ENCODE assay signal across 8 mouse cellular contexts in genomic region chr1:42490856-42491643, GRCm38 (mm10).
DNase-seq lines count a peak whose midpoint lies in the region; ATAC-seq and TF ChIP-seq lines count a peak whose summit lies in the region.

No protein-coding gene starts in this region.

- peak; percentile 70 for DNase-seq in embryo, embryonic 11 days
- DNase-seq in adrenal gland, postnatal 36 days: no peak
- no peak for DNase-seq in layer of hippocampus, adult 11-12 months (ENCODE audit: low spot score)
- DNase-seq in adipocyte (ENCODE audit: low spot score): no peak
- DNase-seq in thymus, postnatal 36 days: no peak

- WGBS in intestine, embryonic 15.5 days: 25% methylated on average over 11 of the region's 11 CpGs
- 27% methylated on average over 11 of the region's 11 CpGs for WGBS in liver, embryonic 15.5 days (ENCODE audit: insufficient replicate concordance)

- H3K9ac ChIP-seq in intestine, embryonic 15.5 days: peak overlapping the region; percentile 19; the same call in 1 of the 2 replicates
- no peak overlapping the region for H3K9ac ChIP-seq in liver, embryonic 15.5 days

- H3K4me1 ChIP-seq in E14TG2a.4 (replicated peaks; ENCODE audit: low read depth, low read length): peaks cover 7% of the 10 kb centered on the region
- peaks cover 11% of the 10 kb centered on the region for H3K4me1 ChIP-seq in intestine, embryonic 15.5 days (replicated peaks)
- no peaks in the 10 kb centered on the region for H3K4me1 ChIP-seq in liver, embryonic 15.5 days (replicated peaks)

- peaks cover 6% of the 10 kb centered on the region; the same call in 1 of the 2 replicates for H3K9me3 ChIP-seq in E14TG2a.4 (ENCODE audit: low read length)
- no peaks in the 10 kb centered on the region for H3K9me3 ChIP-seq in intestine, embryonic 15.5 days
- no peaks in the 10 kb centered on the region for H3K9me3 ChIP-seq in liver, embryonic 15.5 days (replicated peaks)

- no peaks in the 10 kb centered on the region for H3K36me3 ChIP-seq in E14TG2a.4 (ENCODE audit: insufficient read depth, low read length)
- H3K36me3 ChIP-seq in intestine, embryonic 15.5 days: no peaks in the 10 kb centered on the region
- H3K36me3 ChIP-seq in liver, embryonic 15.5 days (replicated peaks): no peaks in the 10 kb centered on the region

- peak overlapping the region; percentile 33 for H3K27ac ChIP-seq in intestine, embryonic 15.5 days
- no peak overlapping the region for H3K27ac ChIP-seq in liver, embryonic 15.5 days (replicated peaks)

- peak overlapping the region; percentile 63 for H3K4me2 ChIP-seq in intestine, embryonic 15.5 days (replicated peaks)
- peak overlapping the region; percentile 36 for H3K4me2 ChIP-seq in liver, embryonic 15.5 days

- TF ChIP-seq CTCF in E14TG2a.4 (conservative IDR thresholded peaks at IDR 0.05; ENCODE audit: low read length): no peak

- peak; percentile 86 for ATAC-seq in intestine, embryonic 15.5 days
- peak; percentile 52 for ATAC-seq in liver, embryonic 15.5 days (ENCODE audit: insufficient read depth)

- peak overlapping the region; percentile 74 for H3K4me3 ChIP-seq in E14TG2a.4 (replicated peaks; ENCODE audit: low read length)
- H3K4me3 ChIP-seq in intestine, embryonic 15.5 days (replicated peaks): peak overlapping the region; percentile 25
- H3K4me3 ChIP-seq in liver, embryonic 15.5 days (replicated peaks): no peak overlapping the region

- peaks cover 26% of the 10 kb centered on the region for H3K27me3 ChIP-seq in E14TG2a.4 (ENCODE audit: insufficient read depth, low read length)
- H3K27me3 ChIP-seq in intestine, embryonic 15.5 days (replicated peaks): no peaks in the 10 kb centered on the region; the same call in 1 of the 2 replicates
- H3K27me3 ChIP-seq in liver, embryonic 15.5 days: peaks cover 7% of the 10 kb centered on the region
